ENCODE assay signal across 21 mouse cellular contexts in the genomic region with DNA sequence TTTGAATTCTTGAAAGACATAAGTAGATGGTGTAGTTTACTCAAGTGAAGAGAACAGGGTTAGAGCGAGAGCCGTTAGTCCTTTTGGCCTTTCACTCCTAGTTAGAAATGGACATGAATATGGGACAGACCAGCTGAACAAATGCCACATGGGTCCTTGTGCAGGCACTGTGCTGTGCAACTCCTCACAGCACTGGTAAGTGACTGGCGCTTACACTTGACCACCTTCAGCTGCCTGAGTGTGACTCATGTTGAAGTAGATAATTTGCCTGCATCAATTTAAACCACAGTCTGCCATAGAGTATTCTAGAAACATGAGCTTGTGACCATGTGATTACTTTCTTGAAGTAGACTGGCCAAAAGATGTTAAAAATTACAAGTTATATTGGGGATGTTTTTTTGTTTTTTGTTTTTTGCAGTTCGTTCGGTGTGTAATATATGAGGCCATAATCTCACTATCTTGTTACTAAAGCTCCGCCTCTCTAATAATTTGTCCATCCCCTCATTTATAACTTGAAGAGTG.
"Had no signal": no experiment of that assay in that cellular context is flagged by ENCODE, and none has a peak within 500 bp of the region (broad histone marks: within the 10 kb centered on the region; RNA-seq: fewer than 3 reads in every experiment).

No protein-coding gene starts in this region.

- H3K27ac ChIP-seq: limb, embryonic 12.5 days; limb, embryonic 15.5 days; liver, embryonic 12.5 days; liver, embryonic 15.5 days; lung, embryonic 15.5 days; midbrain, embryonic 10.5 days; midbrain, embryonic 13.5 days; stomach, postnatal 0 days had no signal

- H3K4me3 ChIP-seq: limb, embryonic 12.5 days; limb, embryonic 15.5 days; liver, embryonic 12.5 days; liver, embryonic 15.5 days; lung, embryonic 15.5 days; megakaryocyte, embryonic 14.5 days; midbrain, embryonic 10.5 days; midbrain, embryonic 13.5 days had no signal

- DNase-seq: kidney, postnatal 14 days; kidney, postnatal 4 days; left cerebral cortex, postnatal 4 days; lung, adult 18-20 months; lung, postnatal 10 days; lung, postnatal 36 days; right cerebral cortex, adult 18-20 months; right cerebral cortex, postnatal 14 days; right cerebral cortex, postnatal 4 days; thymus, adult 18-20 months; thymus, postnatal 36 days had no signal

- H3K9ac ChIP-seq: limb, embryonic 12.5 days; limb, embryonic 15.5 days; liver, embryonic 12.5 days; liver, embryonic 15.5 days; lung, embryonic 15.5 days; midbrain, embryonic 13.5 days had no signal

- ATAC-seq: liver, embryonic 12.5 days; midbrain, embryonic 13.5 days; midbrain, embryonic 16.5 days had no signal

- H3K4me2 ChIP-seq: limb, embryonic 12.5 days; limb, embryonic 15.5 days; liver, embryonic 12.5 days; liver, embryonic 15.5 days; lung, embryonic 15.5 days; midbrain, embryonic 13.5 days had no signal

- H3K9me3 ChIP-seq: limb, embryonic 12.5 days; limb, embryonic 15.5 days; liver, embryonic 12.5 days; liver, embryonic 15.5 days; lung, embryonic 15.5 days; megakaryocyte, embryonic 14.5 days; midbrain, embryonic 10.5 days; midbrain, embryonic 13.5 days had no signal

- H3K36me3 ChIP-seq: limb, embryonic 12.5 days; limb, embryonic 15.5 days; liver, embryonic 12.5 days; liver, embryonic 15.5 days; lung, embryonic 15.5 days; midbrain, embryonic 10.5 days; midbrain, embryonic 13.5 days had no signal

- H3K27me3 ChIP-seq: limb, embryonic 12.5 days; limb, embryonic 15.5 days; liver, embryonic 12.5 days; liver, embryonic 15.5 days; lung, embryonic 15.5 days; megakaryocyte, embryonic 14.5 days; midbrain, embryonic 13.5 days had no signal

- H3K4me1 ChIP-seq: limb, embryonic 15.5 days; liver, embryonic 12.5 days; liver, embryonic 15.5 days; lung, embryonic 15.5 days; megakaryocyte, embryonic 14.5 days had no signal
